Comparison of ENCODE assay signal across 12 mouse cellular contexts in the genomic region with DNA sequence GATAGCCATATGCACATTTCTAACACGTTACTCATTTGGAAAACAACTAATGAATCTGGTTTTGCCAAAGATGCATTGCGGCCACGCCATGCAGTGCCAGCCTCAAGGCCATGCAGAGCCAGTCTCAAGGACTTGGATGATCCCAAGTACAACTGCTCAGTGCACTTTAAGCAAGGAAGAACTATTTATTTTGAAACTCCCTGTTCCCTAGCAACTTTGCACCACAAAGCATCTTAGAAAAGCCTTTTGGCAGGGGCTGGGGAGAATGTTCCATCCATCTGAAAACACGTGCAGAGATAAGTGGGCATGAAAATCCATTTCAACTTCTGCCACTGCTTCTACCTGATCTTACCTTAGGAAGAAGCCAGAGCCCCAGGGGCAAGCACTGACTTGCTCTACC.
DNase-seq lines count a peak whose midpoint lies in the region.
"Had no signal": no experiment of that assay in that cellular context is flagged by ENCODE, and none has a peak within 500 bp of the region (broad histone marks: within the 10 kb centered on the region; RNA-seq: fewer than 3 reads in every experiment).

No protein-coding gene starts in this region.

- peak; percentile 47 to 70 for DNase-seq in adrenal gland, adult (ENCODE audit: inconsistent age in 2 of 2, low spot score in 1 of 2)
- no peak for DNase-seq in adrenal gland, adult 18-20 months (ENCODE audit: low spot score in 2 of 2)
- peak; percentile 28 for DNase-seq in heart, adult 8-10 months (ENCODE audit: low spot score)
- DNase-seq in heart, postnatal 4 days, result no peak
- peak; percentile 25 for DNase-seq in Muller cell, postnatal 12 days (ENCODE audit: inconsistent ontology term)
- peak; percentile 21 to 24 for DNase-seq in heart, adult 9 months (ENCODE audit: low spot score in 2 of 2)
- DNase-seq in spleen, postnatal 36 days (ENCODE audit: low spot score in 2 of 2), result no peak
- no peak for DNase-seq in kidney, postnatal 10 days
- DNase-seq: cerebellum, postnatal 14 days; kidney, postnatal 14 days; lung, embryonic 14.5 days; thymus, postnatal 4 days had no signal

Comparison
In these comparisons a context has a peak if more than half of its experiments do, and no peak if none do; other contexts are left out.
1. DNase-seq: peak in adrenal gland, adult (2 of 2), heart, adult 8-10 months (single experiment), Muller cell, postnatal 12 days (single experiment) and heart, adult 9 months (2 of 2); none in adrenal gland, adult 18-20 months (0 of 2), heart, postnatal 4 days (single experiment), spleen, postnatal 36 days (0 of 2) and kidney, postnatal 10 days (single experiment).